Mouse (Mus musculus): ENCODE measurements around the gene Rab7b.

DNA sequence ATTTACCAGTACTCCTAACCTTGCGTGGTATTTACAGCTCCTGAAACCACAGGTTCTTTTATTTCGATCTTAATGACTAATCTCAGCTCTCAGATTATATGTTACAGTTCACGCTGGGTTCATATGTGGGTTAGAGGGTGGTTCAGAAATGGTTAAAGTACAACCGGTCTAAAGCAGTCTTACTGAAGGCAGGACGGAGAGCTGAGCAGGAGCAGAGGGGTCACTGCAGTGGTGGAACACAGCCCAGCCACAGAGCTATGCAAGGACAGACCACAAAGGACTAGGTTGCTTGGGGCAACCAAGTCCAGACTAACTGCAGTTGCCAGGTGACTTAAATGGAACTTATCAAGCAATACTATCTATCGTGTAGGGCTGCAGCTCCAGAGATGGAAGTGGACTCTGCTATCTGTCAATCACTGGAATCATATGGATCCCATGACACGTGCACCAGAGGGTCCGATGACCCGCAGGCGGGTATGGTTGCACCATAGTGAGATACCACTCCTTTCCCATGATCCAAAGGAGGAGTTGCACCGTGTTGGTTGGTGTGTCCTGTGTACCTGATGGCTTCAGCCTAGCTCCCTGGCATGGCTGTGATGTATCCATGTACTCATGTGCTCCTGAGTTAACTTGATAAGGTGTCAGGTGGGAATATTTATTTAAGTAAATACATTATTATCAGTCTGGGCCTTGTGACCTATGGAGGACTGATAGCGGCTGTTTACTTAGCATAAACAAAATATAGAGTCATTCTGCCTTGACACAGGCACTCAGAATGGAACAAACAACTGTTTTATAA lies 42.3 kb downstream of the Rab7b start:
- no peak for TF ChIP-seq POLR2A (IDR thresholded peaks at IDR 0.05; ENCODE audit: low read depth, low read length)
- TF ChIP-seq CTCF (IDR thresholded peaks at IDR 0.05; ENCODE audit: extremely low read depth, insufficient read depth, insufficient read length, insufficient replicate concordance), result no peak
